Mouse (Mus musculus) spleen, adult 2 months (tissue): Measurements from ENCODE around the gene Agk.

Experiments used
- CTCF ChIP-seq: fragments of 200-500 bp; IDR thresholded peaks from 2 replicates; pipeline ENCODE4 v1.5.1; 2011; ENCODE audit warnings: mild to moderate bottlenecking, inconsistent platforms; ENCODE audit not compliant: insufficient read depth, insufficient read length, insufficient replicate concordance; ENCODE audit errors: extremely low read depth
- POLR2A ChIP-seq: fragments of 200-500 bp; IDR thresholded peaks from 2 replicates; pipeline ENCODE4 v1.6.1; 2011; ENCODE audit warnings: low read depth, low read length, inconsistent platforms

DNA sequence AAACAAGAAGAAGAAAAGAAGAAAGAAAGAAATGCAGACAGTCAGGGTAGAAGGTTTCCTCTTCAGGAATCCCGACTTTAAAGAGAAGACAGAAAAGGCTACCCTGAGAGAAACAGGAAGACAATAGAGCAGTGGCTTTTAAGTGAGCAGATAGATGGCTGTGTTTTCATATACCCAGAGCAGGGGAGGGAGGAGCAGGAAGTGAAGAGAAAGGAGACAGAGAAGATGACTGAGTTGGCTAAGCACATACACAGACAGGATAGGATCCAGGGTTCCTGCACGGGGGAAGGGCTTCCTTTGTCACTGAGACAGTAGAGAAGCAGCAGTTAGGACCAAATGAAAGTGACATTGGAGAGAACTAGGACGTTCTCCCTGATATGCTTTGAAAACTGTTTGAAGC lies 60.7 kb downstream of the Agk start:
- no peak for TF ChIP-seq POLR2A
- no peak for TF ChIP-seq CTCF
